Mouse (Mus musculus): ENCODE results near the gene Rnf145. TPM values are rescaled to one million over a fixed set of nuclear protein-coding genes. Genes with fewer than 3 reads are reported as not detected.

Rnf145 gene
- total RNA-seq (2021) = 100 to 1,000 TPM; 104 to 107 TPM

DNA sequence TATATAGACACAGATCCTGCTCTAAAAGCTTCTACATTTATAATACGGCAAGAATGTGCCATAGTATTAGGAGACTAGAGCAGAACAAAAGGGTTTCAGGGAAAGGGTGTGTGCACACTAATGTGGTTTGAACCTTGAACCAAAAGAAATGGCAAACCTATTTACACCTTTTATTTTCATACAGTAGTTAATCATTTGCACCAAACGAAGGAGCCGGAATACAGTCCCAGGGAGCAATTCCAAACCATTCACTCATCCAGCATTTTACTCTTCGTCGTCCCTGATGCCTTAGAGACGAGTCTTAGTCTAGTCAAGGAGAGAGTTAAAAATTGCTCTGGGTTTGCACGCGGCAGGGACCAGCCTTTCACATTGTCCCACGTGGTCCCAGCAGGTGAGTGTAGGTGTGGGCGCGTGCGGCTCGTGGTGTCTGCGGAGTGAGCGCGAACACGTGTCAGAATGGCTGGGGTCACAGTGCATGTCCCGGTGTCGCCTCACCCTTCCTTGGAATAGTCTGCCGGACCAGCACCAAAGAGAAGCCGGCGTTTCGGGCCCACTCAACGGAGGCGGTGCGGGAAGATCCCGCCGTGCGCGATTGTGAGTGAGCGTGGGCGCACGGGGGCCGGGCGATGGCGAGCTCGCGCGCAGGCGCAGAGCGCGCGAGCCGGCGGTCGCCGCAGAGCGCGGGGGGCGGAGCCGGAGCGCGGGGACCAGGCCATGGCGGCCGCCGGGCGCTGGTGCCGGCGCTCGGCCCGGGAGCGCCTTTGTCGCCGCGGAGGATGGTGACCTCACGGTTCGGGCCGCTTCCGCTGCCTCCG, at the start of gene Rnf145:
Gene Rnf145 (plus strand): TSS at position 684 of the 815 bp plus-strand sequence.
- peak; percentile 86 to 87 for DNase-seq (ENCODE audit: low spot score in 2 of 2)
- intact Hi-C loops (cut with DNase I) = loop anchor here (1.0 kb wide), 1 partner anchor 48 kb away; the partner anchor contains the start of gene Ublcp1

DNA sequence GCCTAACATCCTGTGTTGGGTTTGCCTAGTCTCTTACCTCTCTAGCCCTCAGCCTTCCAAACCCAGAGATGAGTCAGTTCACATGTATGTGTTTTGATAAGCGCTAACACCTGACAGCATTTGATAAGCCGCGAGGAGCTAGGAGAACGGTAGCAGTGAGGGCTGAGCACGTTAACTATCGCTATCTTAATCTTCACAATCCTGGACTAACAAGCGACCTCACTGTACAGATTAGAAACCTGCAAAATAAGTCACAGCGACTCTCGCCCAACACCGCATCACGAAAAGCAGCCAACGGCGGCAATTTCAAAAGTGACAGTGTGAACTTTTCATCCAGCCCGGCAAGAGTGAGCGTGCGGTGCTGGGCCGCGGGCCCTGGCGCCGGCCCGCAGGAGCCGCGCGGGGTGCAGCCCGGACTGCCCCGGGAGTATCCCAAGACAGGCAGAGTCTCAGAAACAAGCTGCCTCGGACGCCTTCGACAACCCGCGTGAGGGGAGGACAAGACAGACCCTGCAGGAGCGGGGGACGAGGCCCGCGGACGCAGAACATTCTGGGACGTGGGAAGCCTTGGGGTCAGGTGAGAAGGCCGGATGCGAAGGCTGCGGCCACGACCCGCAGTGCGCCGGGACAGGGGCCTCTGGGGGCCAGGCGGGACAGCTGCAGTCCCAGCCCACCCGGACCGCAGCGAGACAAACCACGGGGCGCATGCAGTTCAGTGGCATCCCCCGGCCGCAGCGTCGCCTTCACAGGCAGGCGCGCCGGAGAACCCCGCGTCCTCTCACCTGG, 48.9 kb upstream of the Rnf145 start:
- DNase-seq (ENCODE audit: low spot score in 2 of 2) = no peak
- intact Hi-C loops (cut with DNase I) = loop anchor here (1.0 kb wide), 1 partner anchor 49 kb away; no protein-coding TSS in a partner anchor

DNA sequence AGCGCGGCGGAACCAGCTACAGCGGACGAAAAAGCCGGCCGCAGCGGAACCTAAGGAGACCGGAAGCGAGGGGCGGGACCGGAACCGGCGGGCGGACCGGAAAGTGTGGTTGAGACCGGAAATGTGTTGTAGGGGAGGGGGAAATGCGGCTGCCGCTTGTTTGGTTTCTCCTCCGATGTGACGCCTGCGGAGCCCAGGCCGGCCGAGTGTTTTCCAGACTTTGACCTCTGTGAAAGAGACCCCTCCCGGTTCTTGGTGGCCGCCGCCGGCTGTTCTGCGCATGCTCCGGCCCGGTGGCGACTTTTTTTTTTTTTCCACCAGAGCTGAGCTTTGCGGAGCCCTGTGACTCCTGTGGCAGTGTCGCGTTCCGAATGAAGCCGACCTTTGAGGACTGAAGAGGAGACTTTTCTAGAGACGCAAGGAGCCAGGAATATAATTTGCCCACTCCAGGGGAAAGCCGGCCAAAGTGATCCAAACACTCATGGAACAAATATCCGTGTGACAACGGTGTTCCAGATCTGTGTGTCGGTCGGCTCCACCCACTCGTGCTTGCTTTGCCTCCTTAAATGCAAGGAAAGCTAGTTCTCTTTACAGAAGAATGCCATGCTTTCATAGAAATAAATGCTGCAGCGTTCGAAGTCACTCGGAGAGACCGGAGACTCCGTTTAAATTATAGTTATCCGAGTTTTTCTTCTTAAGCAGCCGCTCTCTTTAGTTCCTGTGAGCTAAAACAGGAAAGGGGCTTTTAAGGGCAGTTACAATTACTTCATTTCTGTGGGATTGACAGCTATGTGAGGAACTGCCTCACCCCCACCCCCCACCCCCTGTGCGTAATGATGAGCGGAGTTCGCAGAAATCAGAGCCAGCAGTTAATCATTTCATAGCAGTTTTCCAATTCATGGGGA, 48.1 kb upstream of the Rnf145 start, which contains the start of gene Ublcp1:
Gene Ublcp1 (minus strand): TSS at position 67 of the 905 bp plus-strand sequence.
- intact Hi-C loops (cut with DNase I) = loop anchor here (1.0 kb wide), 1 partner anchor 49 kb away; no protein-coding TSS in a partner anchor
- DNase-seq (ENCODE audit: low spot score in 2 of 2) = peak; percentile 91 to 93

DNA sequence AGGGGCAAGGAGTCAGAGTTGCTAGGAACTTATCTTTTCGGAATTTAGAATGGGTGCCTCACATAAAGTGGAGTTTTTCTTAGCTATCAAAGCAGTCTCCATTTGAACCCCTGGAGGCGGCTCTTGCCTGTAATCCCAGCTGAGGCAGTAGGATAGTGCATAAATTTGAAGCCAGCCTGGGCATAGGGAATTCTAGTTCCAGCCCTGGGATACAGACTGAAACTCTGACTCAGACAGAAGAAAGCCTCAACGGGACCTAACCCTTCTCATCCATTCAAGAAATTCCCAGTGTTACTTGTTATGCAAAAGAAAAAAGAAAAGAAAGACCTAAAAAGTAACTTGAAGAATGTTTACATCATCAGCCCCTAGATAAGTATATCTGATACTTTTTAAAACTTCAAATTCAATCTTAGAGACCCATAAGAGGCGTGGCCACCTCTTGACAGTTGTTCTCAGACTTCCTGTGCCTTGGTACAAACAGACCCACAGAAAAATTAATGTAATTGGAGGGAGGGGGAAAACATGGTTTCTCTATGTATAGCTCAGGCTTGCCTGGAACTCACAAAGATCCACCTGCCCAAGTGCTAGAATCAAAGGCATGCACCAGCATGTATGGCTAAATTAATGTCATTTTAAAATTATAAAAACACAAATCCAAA, 47.3 kb upstream of the Rnf145 start:
- intact Hi-C loops (cut with DNase I) = no loop called here
- no peak for DNase-seq (ENCODE audit: low spot score in 2 of 2)

DNA sequence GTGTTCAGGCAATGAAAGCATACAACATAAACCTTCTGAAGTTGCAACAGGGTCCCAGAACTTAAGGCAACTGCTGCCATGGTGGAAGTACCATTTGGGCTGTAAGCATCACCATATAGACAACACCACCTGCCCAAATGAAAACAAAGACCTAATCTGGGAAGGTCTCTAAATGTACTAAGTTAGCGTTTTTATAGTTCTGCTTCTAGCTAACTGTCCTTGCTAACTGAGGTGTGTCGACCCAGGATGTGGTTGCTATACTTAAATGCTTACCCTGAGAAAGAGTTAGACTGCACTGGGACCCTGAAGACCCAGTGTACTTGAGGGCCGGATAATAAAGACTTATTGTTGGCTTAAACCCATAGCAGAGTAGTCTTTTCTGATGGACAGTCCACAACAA, 43.3 kb upstream of the Rnf145 start:
- intact Hi-C loops (cut with DNase I) = no loop called here
- no peak for DNase-seq (ENCODE audit: low spot score in 2 of 2)

DNA sequence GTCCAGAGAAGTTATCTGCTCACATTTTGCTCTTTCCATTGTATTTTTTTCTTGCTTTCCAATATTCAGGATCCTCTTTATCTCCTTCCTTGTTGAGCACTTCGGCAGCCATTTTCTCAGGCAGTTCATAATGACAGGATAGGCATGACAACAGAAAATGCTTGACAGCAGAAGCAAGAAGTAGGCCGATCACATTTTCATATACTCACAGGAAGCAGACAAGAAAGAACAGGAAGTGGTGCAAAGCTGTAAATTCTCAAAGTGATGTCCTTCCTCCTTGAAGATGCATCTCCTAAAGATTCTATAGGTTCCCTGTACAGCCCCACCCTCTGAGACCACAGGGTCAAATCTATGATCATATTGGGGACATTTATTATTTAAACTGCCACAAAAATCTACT, 42.3 kb upstream of the Rnf145 start:
- intact Hi-C loops (cut with DNase I) = no loop called here
- DNase-seq (ENCODE audit: low spot score in 2 of 2) = no peak

DNA sequence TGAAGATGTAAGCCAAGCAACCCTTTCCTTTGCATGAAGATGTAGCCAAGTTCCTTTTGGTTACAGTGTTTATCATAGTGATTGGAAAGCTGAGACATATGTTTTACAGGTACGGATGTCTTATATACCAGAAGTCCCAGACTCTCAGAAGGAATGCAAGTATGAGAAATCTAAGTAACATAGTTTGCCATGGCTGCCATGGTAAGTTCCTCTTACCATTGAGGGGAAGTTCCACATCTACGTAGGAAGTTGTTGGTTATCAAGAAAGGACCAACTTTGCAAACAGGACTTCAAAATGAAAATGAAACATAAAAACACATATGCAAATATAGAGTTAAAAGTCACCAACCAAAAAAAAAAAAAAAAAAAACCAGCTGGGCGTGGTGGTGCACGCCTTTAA, 40.4 kb upstream of the Rnf145 start:
- intact Hi-C loops (cut with DNase I) = no loop called here
- DNase-seq (ENCODE audit: low spot score in 2 of 2) = no peak

DNA sequence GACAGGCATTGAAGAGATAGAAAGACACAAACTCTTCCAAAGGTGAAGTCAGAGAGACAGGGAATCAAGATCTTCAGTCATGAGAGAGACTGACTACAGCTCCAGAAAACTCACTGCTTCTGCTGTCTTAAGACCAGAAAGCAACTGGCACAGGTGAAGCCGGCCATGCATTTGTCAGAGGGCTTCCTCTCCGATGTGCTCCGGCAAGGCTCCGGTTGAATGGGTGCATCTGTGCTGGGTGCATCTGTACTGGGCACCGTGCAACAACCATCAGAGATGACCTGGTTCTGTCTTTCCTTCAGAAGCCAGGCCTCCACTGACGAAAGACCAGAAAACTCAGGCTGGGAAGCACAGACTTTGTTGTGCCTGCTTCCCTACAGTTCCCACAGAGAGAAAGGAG, 38.5 kb upstream of the Rnf145 start:
- no peak for DNase-seq (ENCODE audit: low spot score in 2 of 2)

DNA sequence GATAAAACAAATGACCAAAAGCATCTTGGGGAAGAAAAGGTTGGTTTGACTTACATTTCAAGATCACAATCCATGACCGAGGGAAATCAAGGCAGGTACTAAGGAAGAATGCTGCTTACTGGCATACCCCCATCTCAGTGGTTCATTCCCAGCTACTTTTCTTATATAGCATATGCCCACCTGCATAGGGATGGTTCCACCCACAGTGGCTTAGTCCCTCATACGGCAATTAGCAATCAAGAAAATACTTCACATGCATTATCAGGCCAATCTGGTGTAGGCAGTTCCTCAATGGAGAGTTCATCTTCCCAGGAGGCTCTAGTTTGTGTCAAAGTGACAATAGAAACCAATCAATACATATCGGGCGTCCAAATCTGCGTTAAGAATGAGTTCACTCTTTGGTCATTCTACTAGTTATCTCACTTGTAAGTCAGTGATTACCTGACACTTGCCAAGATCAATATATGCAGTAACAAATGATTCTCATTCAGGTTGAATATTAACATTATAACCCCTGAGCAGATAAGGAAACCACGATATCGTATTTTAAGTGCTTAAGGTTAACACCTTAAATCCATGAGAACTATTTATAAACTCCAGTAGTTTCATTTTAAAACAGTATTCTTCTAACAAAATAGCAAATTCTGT, 33.6 kb upstream of the Rnf145 start:
- intact Hi-C loops (cut with DNase I) = no loop called here
- no peak for DNase-seq (ENCODE audit: low spot score in 2 of 2)

More for the DNA sequence above, 38.5 kb upstream of the Rnf145 start:
- intact Hi-C loops (cut with DNase I) = no loop called here

DNA sequence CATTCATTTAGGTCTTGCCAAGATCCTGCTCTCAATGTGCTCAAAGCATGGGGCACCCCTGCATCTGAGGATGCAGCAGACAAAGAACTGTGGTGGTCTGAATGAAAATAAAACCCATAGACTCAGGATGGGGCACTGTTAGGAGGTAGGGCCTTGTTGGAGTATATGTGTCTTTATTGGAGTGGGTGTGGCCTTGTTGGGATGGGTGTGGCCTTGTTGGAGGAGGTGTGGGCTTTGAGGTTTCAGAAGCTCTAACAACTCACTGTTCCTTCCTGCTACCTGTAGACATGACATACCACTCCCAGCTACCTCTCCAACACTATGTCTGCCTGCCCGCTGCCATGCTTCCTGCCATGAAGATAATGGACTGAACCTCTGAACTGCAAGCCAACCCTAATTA, 29.6 kb upstream of the Rnf145 start:
- no peak for DNase-seq (ENCODE audit: low spot score in 2 of 2)
- intact Hi-C loops (cut with DNase I) = no loop called here

DNA sequence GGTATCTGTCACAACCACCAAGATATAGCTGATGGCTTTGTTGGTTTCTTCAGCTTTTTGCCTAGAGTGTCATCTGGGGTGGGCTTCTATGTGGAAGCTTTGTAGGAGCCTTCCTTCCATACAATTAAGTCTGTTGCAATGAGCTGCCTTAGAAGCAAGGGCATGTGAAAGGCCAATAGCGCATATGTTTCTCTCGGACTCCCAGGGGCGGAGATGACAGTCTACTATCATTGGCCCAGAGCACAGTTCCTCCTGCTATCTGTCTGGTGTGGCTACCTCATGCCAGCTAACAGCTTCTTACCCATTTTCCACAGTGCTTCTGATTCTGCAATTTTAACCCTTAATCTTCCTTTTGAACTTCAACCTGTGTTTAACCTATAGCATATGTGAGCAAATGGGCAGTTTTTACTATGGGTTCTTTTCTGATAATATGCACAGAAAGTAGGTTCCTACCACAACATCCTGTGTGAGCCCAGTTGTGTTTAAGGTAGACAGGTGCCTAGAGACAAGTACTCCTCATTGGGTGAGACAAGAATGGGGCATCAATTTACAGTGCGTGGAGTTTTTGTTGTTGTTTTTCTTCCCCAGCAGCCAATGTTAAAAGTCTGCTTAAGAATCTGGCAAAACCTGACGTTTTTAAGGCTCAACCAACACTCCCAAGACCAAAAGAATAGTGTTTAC, 24.0 kb upstream of the Rnf145 start:
- no peak for DNase-seq (ENCODE audit: low spot score in 2 of 2)
- intact Hi-C loops (cut with DNase I) = no loop called here

DNA sequence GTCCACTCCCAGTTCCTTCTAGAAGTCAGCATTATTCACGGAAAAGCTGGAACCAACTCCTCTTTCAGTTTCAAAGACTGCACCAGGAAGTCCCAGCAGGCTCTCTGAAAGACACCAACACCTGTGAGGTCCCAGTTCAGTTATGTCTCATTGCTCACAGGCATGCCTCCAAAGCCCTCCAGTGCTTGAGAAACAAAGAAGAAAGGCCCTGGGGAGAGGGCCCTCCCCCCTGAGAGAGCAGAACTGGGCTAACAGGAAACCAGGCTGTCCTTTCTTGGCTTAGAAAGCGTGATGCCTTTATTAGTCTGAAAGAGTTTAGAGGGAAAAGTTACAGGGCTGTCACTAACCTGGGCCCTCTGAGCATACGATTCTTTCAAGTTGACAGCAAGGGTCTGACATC, 22.5 kb upstream of the Rnf145 start:
- no peak for DNase-seq (ENCODE audit: low spot score in 2 of 2)
- intact Hi-C loops (cut with DNase I) = no loop called here

DNA sequence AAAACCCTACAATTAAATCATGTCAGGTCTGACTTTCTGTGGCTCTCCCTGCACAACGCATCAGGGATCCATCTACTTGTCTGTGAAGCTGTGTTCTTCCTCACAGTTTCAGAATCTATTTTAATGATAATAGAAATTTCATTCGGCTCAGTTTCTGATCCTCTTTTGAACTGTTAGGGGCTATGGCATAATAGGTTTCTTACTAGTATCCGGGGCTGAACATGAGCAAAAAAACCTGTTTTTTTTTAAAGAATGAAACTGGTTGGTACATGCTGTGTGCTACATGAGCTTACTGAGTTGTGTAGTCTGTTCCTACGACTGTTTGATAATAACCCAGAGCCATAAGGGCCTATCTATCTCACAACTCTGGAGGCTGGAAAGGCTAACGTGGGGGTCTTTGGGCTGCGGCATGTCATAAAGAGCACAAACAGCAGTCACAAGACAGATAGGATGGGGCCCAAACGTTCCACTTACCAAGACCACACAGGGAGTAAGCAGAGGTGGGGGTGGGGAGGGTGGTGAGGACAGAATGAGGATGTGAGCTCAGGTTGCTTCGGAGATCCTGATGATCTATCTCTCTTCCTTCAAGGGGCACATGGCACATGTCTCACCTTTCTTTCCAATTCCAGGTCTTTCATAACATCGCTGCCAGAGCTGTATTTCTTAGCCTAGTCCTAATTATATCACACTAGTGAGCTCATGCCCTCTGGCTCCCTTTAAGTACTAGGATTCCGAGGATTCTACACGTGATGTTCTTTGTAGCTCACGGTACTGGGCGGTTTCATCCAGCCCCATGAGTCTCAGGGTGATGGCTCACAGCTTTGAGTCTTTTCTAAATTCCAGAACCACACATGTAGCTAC, 20.1 kb upstream of the Rnf145 start:
- DNase-seq (ENCODE audit: low spot score in 2 of 2) = no peak
- intact Hi-C loops (cut with DNase I) = no loop called here

DNA sequence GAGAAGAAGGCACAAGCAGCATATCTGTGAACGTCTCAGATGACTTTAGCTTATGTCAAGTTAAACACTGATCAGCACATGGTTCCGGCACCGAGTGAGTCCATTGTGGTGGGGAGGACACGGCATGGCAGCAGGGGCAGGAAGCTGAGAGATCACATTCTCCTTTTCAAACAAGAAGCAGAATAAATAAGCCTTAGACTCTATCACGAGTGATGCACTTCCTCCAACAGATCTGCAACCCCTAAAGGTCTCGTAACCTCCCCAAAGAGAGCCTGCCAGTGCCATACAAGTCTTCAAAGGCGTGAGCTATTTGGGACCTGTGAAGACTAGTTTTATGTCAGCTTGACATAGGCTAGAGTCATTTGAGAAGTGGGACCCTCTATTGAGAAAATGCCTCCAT, 17.8 kb upstream of the Rnf145 start:
- intact Hi-C loops (cut with DNase I) = no loop called here
- DNase-seq (ENCODE audit: low spot score in 2 of 2) = no peak

DNA sequence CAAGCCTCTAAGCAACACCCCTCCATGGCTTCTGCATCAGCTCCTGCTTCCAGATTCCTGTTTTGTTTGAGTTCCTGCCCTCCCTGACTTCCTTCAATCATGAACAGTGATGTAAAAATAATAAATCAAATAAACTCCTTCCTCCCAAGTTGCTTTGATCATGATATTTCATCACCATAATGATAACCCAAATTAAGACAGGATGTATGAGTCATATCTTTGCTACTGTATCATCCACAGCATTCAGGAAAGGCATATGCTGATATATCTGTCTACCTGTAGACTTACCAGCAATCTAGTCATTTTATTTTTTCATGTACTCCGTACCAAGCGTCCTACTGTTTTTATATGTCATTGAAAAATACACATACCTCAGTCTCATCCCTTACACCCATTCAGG, 17.3 kb upstream of the Rnf145 start:
- intact Hi-C loops (cut with DNase I) = no loop called here
- no peak for DNase-seq (ENCODE audit: low spot score in 2 of 2)

DNA sequence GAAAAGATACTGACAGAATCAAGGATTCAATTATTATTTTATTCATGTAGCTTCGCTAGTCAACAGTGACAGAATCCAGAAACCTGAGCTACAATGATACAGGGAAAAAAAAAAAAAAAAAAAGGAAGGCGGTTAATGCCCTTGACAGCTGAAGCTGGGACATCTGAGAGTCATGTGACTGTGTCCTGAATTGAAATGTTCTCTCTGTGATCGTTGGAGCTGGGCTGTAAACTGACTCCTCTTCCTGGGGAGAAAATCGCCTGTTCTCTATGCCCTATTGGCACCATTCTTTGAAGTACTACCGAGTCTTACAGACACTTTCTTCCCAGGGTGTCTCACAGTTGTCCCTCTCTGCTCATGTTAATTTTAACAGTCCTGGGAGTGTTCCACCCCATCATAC, 15.8 kb upstream of the Rnf145 start:
- intact Hi-C loops (cut with DNase I) = no loop called here
- DNase-seq (ENCODE audit: low spot score in 2 of 2) = no peak

DNA sequence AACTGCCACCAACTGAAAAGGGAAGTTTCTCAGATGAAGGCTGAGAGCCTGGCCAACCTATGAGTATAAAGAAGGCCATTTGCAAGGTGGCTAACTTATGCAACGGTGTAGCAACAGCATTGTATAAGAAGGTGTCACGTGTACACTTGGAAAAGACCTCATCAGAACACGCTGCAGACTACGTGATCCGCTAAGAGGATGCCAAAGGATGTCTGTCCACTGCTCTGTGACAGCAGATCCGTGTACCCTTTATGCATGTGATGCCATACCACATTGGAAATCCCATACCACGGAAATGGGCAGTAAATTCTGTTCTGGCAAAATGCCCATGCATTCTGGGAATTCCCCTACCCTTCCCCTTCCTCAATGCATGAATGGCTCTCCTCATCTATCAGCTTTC, 14.6 kb upstream of the Rnf145 start:
- no peak for DNase-seq (ENCODE audit: low spot score in 2 of 2)

More for the DNA sequence above, 14.6 kb upstream of the Rnf145 start:
- intact Hi-C loops (cut with DNase I) = no loop called here
